20 mouse cellular contexts compared by ENCODE assay signal in the genomic region with DNA sequence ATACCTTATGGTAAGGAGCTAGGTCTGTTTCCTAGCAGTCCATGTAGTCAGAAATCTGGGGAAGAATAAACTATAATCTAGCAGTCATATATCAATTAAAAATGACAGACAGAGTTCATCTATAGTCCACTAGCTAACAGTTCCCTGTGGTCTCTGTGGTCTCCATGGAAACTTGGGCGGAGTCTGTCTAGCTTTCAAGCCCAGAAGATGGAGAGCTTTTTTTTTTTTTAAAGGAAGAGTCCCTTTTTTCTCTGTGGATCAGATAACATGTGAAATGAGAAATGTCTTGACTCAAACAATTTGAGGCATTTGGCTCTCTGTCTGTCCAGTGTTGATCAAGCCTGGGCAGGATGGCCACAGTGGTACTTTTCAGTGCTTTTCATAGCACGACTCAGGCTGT. TPM values are rescaled to one million over a fixed set of nuclear protein-coding genes. Genes with fewer than 3 reads are reported as not detected.
DNase-seq lines count a peak whose midpoint lies in the region; ATAC-seq and TF ChIP-seq lines count a peak whose summit lies in the region.
"Had no signal": no experiment of that assay in that cellular context is flagged by ENCODE, and none has a peak within 500 bp of the region (broad histone marks: within the 10 kb centered on the region; RNA-seq: fewer than 3 reads in every experiment).

No protein-coding gene starts in this region.

- no peaks in the 10 kb centered on the region for H3K9me3 ChIP-seq in embryonic facial prominence, embryonic 11.5 days (replicated peaks; ENCODE audit: control insufficient read depth, low read length)
- no peaks in the 10 kb centered on the region; the same call in 1 of the 2 replicates for H3K9me3 ChIP-seq in embryonic facial prominence, embryonic 10.5 days
- H3K9me3 ChIP-seq in lung, embryonic 14.5 days (ENCODE audit: low read depth, low read length): no peaks in the 10 kb centered on the region
- H3K9me3 ChIP-seq in midbrain, embryonic 16.5 days (replicated peaks; ENCODE audit: control insufficient read depth, low read length, poor library complexity, severe bottlenecking): no peaks in the 10 kb centered on the region
- H3K9me3 ChIP-seq: forebrain, embryonic 15.5 days; liver, embryonic 12.5 days; midbrain, embryonic 12.5 days had no signal

- no peaks in the 10 kb centered on the region for H3K27me3 ChIP-seq in embryonic facial prominence, embryonic 11.5 days (ENCODE audit: control insufficient read depth, insufficient read depth, low read length)
- no peaks in the 10 kb centered on the region for H3K27me3 ChIP-seq in embryonic facial prominence, embryonic 10.5 days (replicated peaks; ENCODE audit: low read depth, poor library complexity, severe bottlenecking)
- no peaks in the 10 kb centered on the region for H3K27me3 ChIP-seq in lung, embryonic 14.5 days (ENCODE audit: insufficient read depth, low read length)
- H3K27me3 ChIP-seq in midbrain, embryonic 16.5 days (ENCODE audit: control insufficient read depth, insufficient read depth, low read depth, low read length): no peaks in the 10 kb centered on the region
- H3K27me3 ChIP-seq: forebrain, embryonic 15.5 days; heart, embryonic 13.5 days; liver, embryonic 12.5 days; midbrain, embryonic 12.5 days had no signal

- no peaks in the 10 kb centered on the region for H3K36me3 ChIP-seq in embryonic facial prominence, embryonic 11.5 days (replicated peaks; ENCODE audit: control insufficient read depth, insufficient read depth, low read depth, low read length)
- no peaks in the 10 kb centered on the region for H3K36me3 ChIP-seq in embryonic facial prominence, embryonic 10.5 days (replicated peaks)
- no peaks in the 10 kb centered on the region for H3K36me3 ChIP-seq in lung, embryonic 14.5 days (ENCODE audit: insufficient read depth)
- no peaks in the 10 kb centered on the region for H3K36me3 ChIP-seq in midbrain, embryonic 16.5 days (ENCODE audit: control insufficient read depth, insufficient read depth, low read length)
- H3K36me3 ChIP-seq: forebrain, embryonic 15.5 days; heart, embryonic 13.5 days; liver, embryonic 12.5 days; midbrain, embryonic 12.5 days had no signal

- no peaks in the 10 kb centered on the region for H3K4me1 ChIP-seq in embryonic facial prominence, embryonic 11.5 days (ENCODE audit: control insufficient read depth, insufficient read depth, low read length)
- no peaks in the 10 kb centered on the region for H3K4me1 ChIP-seq in embryonic facial prominence, embryonic 10.5 days
- no peaks in the 10 kb centered on the region for H3K4me1 ChIP-seq in lung, embryonic 14.5 days (ENCODE audit: insufficient read depth)
- H3K4me1 ChIP-seq in lung, adult 2 months (ENCODE audit: control insufficient read depth, insufficient read depth, low read length): no peaks in the 10 kb centered on the region
- H3K4me1 ChIP-seq in midbrain, embryonic 16.5 days (ENCODE audit: control insufficient read depth, insufficient read depth, low read length): no peaks in the 10 kb centered on the region
- H3K4me1 ChIP-seq: forebrain, embryonic 15.5 days; heart, embryonic 13.5 days; liver, embryonic 12.5 days; midbrain, embryonic 12.5 days had no signal

- TF ChIP-seq CTCF in lung, embryonic 14.5 days (IDR thresholded peaks at IDR 0.05; ENCODE audit: low read depth): no peak
- no peak for TF ChIP-seq CTCF in lung, adult 2 months (IDR thresholded peaks at IDR 0.05; ENCODE audit: insufficient read depth, low read length)
- TF ChIP-seq CTCF in brain, embryonic 14.5 days (IDR thresholded peaks at IDR 0.05; ENCODE audit: borderline replicate concordance, extremely low read depth, insufficient read depth, insufficient read length): no peak

- no peak overlapping the region for H3K9ac ChIP-seq in embryonic facial prominence, embryonic 11.5 days (replicated peaks; ENCODE audit: low read length)
- no peak overlapping the region for H3K9ac ChIP-seq in lung, embryonic 14.5 days
- no peak overlapping the region for H3K9ac ChIP-seq in midbrain, embryonic 16.5 days (ENCODE audit: low read depth, low read length)
- H3K9ac ChIP-seq: forebrain, embryonic 15.5 days; heart, embryonic 13.5 days; liver, embryonic 12.5 days; midbrain, embryonic 12.5 days had no signal

- H3K4me2 ChIP-seq in embryonic facial prominence, embryonic 11.5 days (ENCODE audit: low read depth, low read length): no peak overlapping the region
- H3K4me2 ChIP-seq in lung, embryonic 14.5 days: no peak overlapping the region
- H3K4me2 ChIP-seq in midbrain, embryonic 16.5 days (ENCODE audit: low read length): no peak overlapping the region
- H3K4me2 ChIP-seq: forebrain, embryonic 15.5 days; heart, embryonic 13.5 days; liver, embryonic 12.5 days; midbrain, embryonic 12.5 days had no signal

- no peak overlapping the region for H3K4me3 ChIP-seq in embryonic facial prominence, embryonic 11.5 days (ENCODE audit: low read depth, low read length)
- H3K4me3 ChIP-seq in embryonic facial prominence, embryonic 10.5 days: no peak overlapping the region
- no peak overlapping the region for H3K4me3 ChIP-seq in lung, embryonic 14.5 days (ENCODE audit: low read depth, low read length)
- H3K4me3 ChIP-seq in lung, adult 2 months (replicated peaks; ENCODE audit: extremely low read depth, low read depth, low read length): no peak overlapping the region
- H3K4me3 ChIP-seq in midbrain, embryonic 16.5 days (ENCODE audit: low read depth, low read length): no peak overlapping the region
- H3K4me3 ChIP-seq: forebrain, embryonic 15.5 days; heart, embryonic 13.5 days; liver, embryonic 12.5 days; midbrain, embryonic 12.5 days had no signal

- TF ChIP-seq POLR2A in lung, adult 2 months (IDR thresholded peaks at IDR 0.05; ENCODE audit: borderline replicate concordance, extremely low read depth, low read depth, low read length): no peak
- TF ChIP-seq POLR2A in brain, embryonic 14.5 days (IDR thresholded peaks at IDR 0.05; ENCODE audit: borderline replicate concordance, extremely low read depth, insufficient read depth, insufficient read length, poor library complexity, severe bottlenecking): no peak

- H3K27ac ChIP-seq in embryonic facial prominence, embryonic 11.5 days (replicated peaks; ENCODE audit: low read depth, low read length): no peak overlapping the region
- no peak overlapping the region for H3K27ac ChIP-seq in embryonic facial prominence, embryonic 10.5 days (replicated peaks)
- no peak overlapping the region for H3K27ac ChIP-seq in lung, embryonic 14.5 days (ENCODE audit: low read depth)
- no peak overlapping the region for H3K27ac ChIP-seq in midbrain, embryonic 16.5 days (ENCODE audit: low read length)
- H3K27ac ChIP-seq: forebrain, embryonic 15.5 days; heart, embryonic 13.5 days; liver, embryonic 12.5 days; midbrain, embryonic 12.5 days had no signal

- ATAC-seq in embryonic facial prominence, embryonic 11.5 days (replicated peaks; ENCODE audit: insufficient number of reproducible peaks, low FRiP score, low TSS enrichment, low read depth): no peak
- no peak for ATAC-seq in lung, embryonic 14.5 days (ENCODE audit: insufficient read depth)
- no peak for ATAC-seq in midbrain, embryonic 16.5 days
- ATAC-seq: forebrain, embryonic 15.5 days; hindbrain, embryonic 16.5 days; liver, embryonic 12.5 days; Patski had no signal

- 72% methylated on average over 2 of the region's 2 CpGs for WGBS in embryonic facial prominence, embryonic 11.5 days
- 84% methylated on average over 2 of the region's 2 CpGs for WGBS in embryonic facial prominence, embryonic 10.5 days
- WGBS in lung, embryonic 14.5 days: 68% methylated on average over 2 of the region's 2 CpGs
- 67% methylated on average over 2 of the region's 2 CpGs for WGBS in lung, adult 2 months
- WGBS in midbrain, embryonic 16.5 days: 78% methylated on average over 2 of the region's 2 CpGs

- peak; percentile 22 for DNase-seq in embryonic facial prominence, embryonic 11.5 days (ENCODE audit: low spot score)
- no peak for DNase-seq in embryonic facial prominence, embryonic 10.5 days (ENCODE audit: low spot score)
- DNase-seq in lung, embryonic 14.5 days: peak; percentile 29
- no peak for DNase-seq in lung, adult 2 months
- DNase-seq in brain, embryonic 14.5 days (ENCODE audit: low read depth): peak; percentile 32
- peak; percentile 63 for DNase-seq in retina, postnatal 1 day
- no peak for DNase-seq in heart, adult 18-20 months
- DNase-seq: adrenal gland, adult 2 months; B cell, adult 2 months; gastrocnemius, postnatal 36 days; kidney, postnatal 14 days; lung, postnatal 10 days; thymus, postnatal 36 days had no signal

RNA-seq across cellular contexts. Expression of a gene that starts 9.8 kb away (rescaled TPM):
- 5.9 and 6.5 TPM in 2 replicates for polyA plus RNA-seq in embryonic facial prominence, embryonic 11.5 days (2014; fragmentation: Nextera tagmentation; extraction: Ambion mirVana)
- 5.3 and 6.7 TPM in 2 replicates for polyA plus RNA-seq in embryonic facial prominence, embryonic 10.5 days (2016; fragmentation: Nextera tagmentation; extraction: Ambion mirVana)
- 6.2 and 6.4 TPM in 2 replicates for polyA plus RNA-seq in lung, embryonic 14.5 days (2014; fragmentation: Nextera tagmentation; extraction: Ambion mirVana)
- 1.1 and 1.4 TPM in 2 replicates for polyA plus RNA-seq in lung, adult 2 months (2012; rRNA removed)
- 14.7 and 20.3 TPM in 2 replicates for polyA plus RNA-seq in brain, embryonic 14.5 days (2012; rRNA removed)
- 39.4 and 46.0 TPM in 2 replicates for polyA plus RNA-seq in midbrain, embryonic 16.5 days (2015; fragmentation: Nextera tagmentation; extraction: Ambion mirVana)
- total RNA-seq in heart, adult 18-20 months (2021): under 1 TPM; 0.26 to 0.45 TPM
- total RNA-seq: gastrocnemius, postnatal 36 days had no signal

RNA-seq across cellular contexts. Expression of a gene that starts 37.9 kb away (rescaled TPM):
- 8.9 and 9.3 TPM in 2 replicates for polyA plus RNA-seq in embryonic facial prominence, embryonic 11.5 days (2014; fragmentation: Nextera tagmentation; extraction: Ambion mirVana)
- 7.8 and 8.0 TPM in 2 replicates for polyA plus RNA-seq in embryonic facial prominence, embryonic 10.5 days (2016; fragmentation: Nextera tagmentation; extraction: Ambion mirVana)
- 10.4 and 10.9 TPM in 2 replicates for polyA plus RNA-seq in lung, embryonic 14.5 days (2014; fragmentation: Nextera tagmentation; extraction: Ambion mirVana)
- 0.23 and 0.63 TPM in 2 replicates for polyA plus RNA-seq in lung, adult 2 months (2012; rRNA removed)
- polyA plus RNA-seq in brain, embryonic 14.5 days (2012; rRNA removed): 3.3 and 4.1 TPM in 2 replicates
- 6.1 and 7.2 TPM in 2 replicates for polyA plus RNA-seq in midbrain, embryonic 16.5 days (2015; fragmentation: Nextera tagmentation; extraction: Ambion mirVana)
- total RNA-seq in heart, adult 18-20 months (2021): 1 to 10 TPM; 5.3 to 6.1 TPM

Comparison
In these comparisons a context has a peak if more than half of its experiments do, and no peak if none do; other contexts are left out.
1. DNase-seq: peak in embryonic facial prominence, embryonic 11.5 days (single experiment), lung, embryonic 14.5 days (single experiment), brain, embryonic 14.5 days (single experiment) and retina, postnatal 1 day (single experiment); none in embryonic facial prominence, embryonic 10.5 days (single experiment), lung, adult 2 months (single experiment) and heart, adult 18-20 months (0 of 2).